Mouse (Mus musculus): ENCODE measurements around the gene Tmem50b.
A peak's percentile ranks its signal among the peaks of the same experiment; 100 is the strongest.
"Not testable (repeated sequence)": the region's sequence is repeated elsewhere in the genome, so short reads cannot be mapped to it uniquely, and the experiment has no call there.

The Tmem50b gene

GRCm38 (mm10) chr16:91541573-91542081 lies 56.0 kb downstream of the Tmem50b start:
- DNase-seq (ENCODE audit: extremely low read depth, low read depth): no peak

- no peak for DNase-seq (ENCODE audit: extremely low read depth, low read depth)
Measured at GRCm38 (mm10) chr16:91538513-91538912, 59.1 kb downstream of the Tmem50b start.

GRCm38 (mm10) chr16:91538051-91538450 lies 59.5 kb downstream of the Tmem50b start:
- DNase-seq (ENCODE audit: extremely low read depth, low read depth): no peak

GRCm38 (mm10) chr16:91537065-91537464 lies 60.5 kb downstream of the Tmem50b start:
- no peak for DNase-seq (ENCODE audit: extremely low read depth, low read depth)

- DNase-seq (ENCODE audit: extremely low read depth, low read depth): no peak
Measured at GRCm38 (mm10) chr16:91536372-91536771, 61.2 kb downstream of the Tmem50b start.

GRCm38 (mm10) chr16:91534888-91535287 lies 62.7 kb downstream of the Tmem50b start:
- no peak for DNase-seq (ENCODE audit: extremely low read depth, low read depth)

- peak; percentile 85 for DNase-seq (ENCODE audit: extremely low read depth, low read depth)
Measured at GRCm38 (mm10) chr16:91534477-91534876, 63.1 kb downstream of the Tmem50b start.

- no peak for DNase-seq (ENCODE audit: extremely low read depth, low read depth)
Measured at GRCm38 (mm10) chr16:91533097-91534001, 64.3 kb downstream of the Tmem50b start.

GRCm38 (mm10) chr16:91532429-91532828 lies 65.2 kb downstream of the Tmem50b start:
- no peak for DNase-seq (ENCODE audit: extremely low read depth, low read depth)

- no peak for DNase-seq (ENCODE audit: extremely low read depth, low read depth)
Measured at GRCm38 (mm10) chr16:91531856-91532255, 65.7 kb downstream of the Tmem50b start.

GRCm38 (mm10) chr16:91530830-91531229 lies 66.8 kb downstream of the Tmem50b start:
- not testable (repeated sequence) for DNase-seq (ENCODE audit: extremely low read depth, low read depth)

GRCm38 (mm10) chr16:91528578-91528977 lies 69.0 kb downstream of the Tmem50b start:
- DNase-seq (ENCODE audit: extremely low read depth, low read depth): no peak

- no peak for DNase-seq (ENCODE audit: extremely low read depth, low read depth)
Measured at GRCm38 (mm10) chr16:91527500-91527899, 70.1 kb downstream of the Tmem50b start.

GRCm38 (mm10) chr16:91527051-91527450 lies 70.5 kb downstream of the Tmem50b start:
- no peak for DNase-seq (ENCODE audit: extremely low read depth, low read depth)

- DNase-seq (ENCODE audit: extremely low read depth, low read depth): no peak
Measured at GRCm38 (mm10) chr16:91526274-91526673, 71.3 kb downstream of the Tmem50b start.
